Mouse (Mus musculus) testis, adult 2 months (tissue): ENCODE results near the gene Tnik. TPM values are rescaled to one million over a fixed set of nuclear protein-coding genes. Genes with fewer than 3 reads are reported as not detected.

Source experiments
- H3K27ac ChIP-seq: fragments of 200-500 bp; 2 replicates; pipeline ENCODE4 v1.5.1; 2012; ENCODE audit warnings: low read depth, low read length; ENCODE audit not compliant: control insufficient read depth, insufficient read depth
- H3K27me3 ChIP-seq: fragments of 200-500 bp; 2 replicates; pipeline ENCODE4 v1.6.1; 2012; ENCODE audit warnings: mild to moderate bottlenecking, low read length, moderate library complexity; ENCODE audit not compliant: control insufficient read depth, insufficient read depth
- H3K36me3 ChIP-seq: fragments of 200-500 bp; 2 replicates; pipeline ENCODE4 v1.6.1; 2012; ENCODE audit warnings: mild to moderate bottlenecking, low read length; ENCODE audit not compliant: control insufficient read depth, insufficient read depth
- H3K4me1 ChIP-seq: fragments of 200-500 bp; 2 replicates; pipeline ENCODE4 v1.6.1; 2012; ENCODE audit warnings: low read length; ENCODE audit not compliant: control insufficient read depth, insufficient read depth
- H3K4me3 ChIP-seq: fragments of 200-500 bp; 2 replicates; pipeline ENCODE4 v1.5.1; 2012; ENCODE audit warnings: low read depth, mild to moderate bottlenecking, low read length, moderate library complexity, mixed read lengths; ENCODE audit not compliant: control insufficient read depth
- CTCF ChIP-seq: fragments of 200-500 bp; IDR thresholded peaks from 2 replicates; pipeline ENCODE4 v1.5.1; 2012; ENCODE audit warnings: low read depth, mild to moderate bottlenecking, inconsistent platforms, low read length, moderate library complexity; ENCODE audit not compliant: control insufficient read depth, insufficient read depth, insufficient replicate concordance
- POLR2A ChIP-seq: fragments of 200-500 bp; IDR thresholded peaks from 2 replicates; pipeline ENCODE4 v1.6.1; 2012; ENCODE audit warnings: low read depth, mild to moderate bottlenecking, inconsistent platforms, low read length, moderate library complexity; ENCODE audit not compliant: control insufficient read depth
- polyA plus RNA-seq: library from polyadenylated mRNA; depleted of rRNA; stranded (reverse); fragments of >200 nt; gene quantifications from 2 replicates; pipeline ENCODE4 v1.2.3, GENCODE M21; 2012

The Tnik gene
- polyA plus RNA-seq, 1 experiment = 7.4 TPM

DNA sequence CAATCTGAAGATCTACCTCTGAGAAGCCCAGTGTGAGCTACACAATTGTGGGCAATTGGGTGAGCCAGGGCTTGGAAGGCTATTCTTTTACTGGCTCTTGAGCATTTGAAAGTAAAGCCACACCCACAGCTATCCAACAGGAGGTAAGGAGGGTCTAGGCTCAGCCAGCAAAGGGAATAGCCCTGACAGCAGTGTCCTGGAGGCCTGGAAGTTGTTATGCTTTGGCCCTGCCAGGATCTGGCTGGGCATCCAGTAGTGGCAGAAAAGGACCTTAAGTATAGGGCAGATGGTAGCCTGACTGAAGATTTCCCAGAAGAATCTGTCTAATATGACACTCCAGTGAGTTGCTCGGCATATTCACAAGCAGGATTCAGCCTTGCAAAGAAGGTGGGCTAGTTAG, 85.7 kb downstream of the Tnik start:
- Histone ChIP-seq H3K4me3 (no peak overlapping the region), H3K27ac (no peak overlapping the region), H3K27me3 (no peaks in the 10 kb centered on the region), H3K36me3 (no peaks in the 10 kb centered on the region), H3K4me1 (no peaks in the 10 kb centered on the region)
- no peak for TF ChIP-seq POLR2A
- TF ChIP-seq CTCF = no peak

DNA sequence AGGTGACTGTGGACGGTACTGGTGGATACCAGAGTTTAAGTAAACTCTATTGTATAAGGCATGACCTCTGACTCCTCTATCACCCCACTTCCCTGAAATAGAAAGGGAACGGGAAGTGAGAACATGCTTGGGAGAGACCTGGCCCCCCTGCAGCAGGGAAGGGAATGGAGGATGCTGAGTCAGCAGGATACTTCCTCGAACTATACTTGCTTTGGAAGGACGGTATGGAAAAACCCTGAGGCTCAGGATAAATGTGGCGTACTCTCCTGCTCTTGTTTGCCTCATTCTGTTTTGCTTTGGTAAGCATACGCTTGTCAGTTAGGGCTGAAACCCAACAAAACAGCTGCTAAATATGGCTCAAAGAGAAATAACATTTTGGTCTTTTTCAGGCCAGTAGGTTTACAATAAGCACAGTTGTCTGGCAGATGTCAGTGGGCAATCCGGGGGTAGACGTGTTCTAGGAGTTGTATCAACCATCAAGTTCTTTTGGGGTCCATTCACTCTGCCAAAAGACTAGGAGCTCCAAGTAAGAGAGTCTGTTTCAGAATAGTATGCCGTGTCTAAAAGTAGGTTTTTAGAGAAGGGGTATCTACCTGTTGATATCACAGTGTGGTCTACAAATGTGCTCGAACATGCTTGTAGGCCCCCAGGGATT, 87.3 kb downstream of the Tnik start:
- H3K27ac ChIP-seq = no peak overlapping the region
- no peak overlapping the region for H3K4me3 ChIP-seq
- no peaks in the 10 kb centered on the region for H3K4me1 ChIP-seq
- no peaks in the 10 kb centered on the region for H3K36me3 ChIP-seq
- H3K27me3 ChIP-seq = no peaks in the 10 kb centered on the region
- TF ChIP-seq CTCF (no peak), POLR2A (no peak)

DNA sequence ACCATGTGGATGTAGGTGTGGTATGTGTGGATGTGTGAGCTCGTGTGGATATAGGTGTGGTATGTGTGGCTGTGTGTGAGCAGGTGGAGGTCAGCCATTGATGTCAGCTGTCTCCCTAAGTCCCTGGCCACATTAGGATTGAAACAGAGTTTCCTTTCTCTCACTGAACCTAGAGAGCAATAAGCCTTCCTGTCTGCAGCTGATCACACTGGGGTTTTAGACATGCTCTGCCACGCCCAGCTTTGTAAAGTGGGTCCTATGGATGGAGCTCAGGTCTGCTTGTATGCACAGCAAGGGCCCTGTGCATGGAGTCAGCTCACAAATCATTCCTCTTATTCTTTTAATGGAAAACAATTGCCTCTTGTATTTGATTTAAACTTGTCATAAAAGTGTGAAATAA, 95.4 kb downstream of the Tnik start:
- H3K27ac ChIP-seq = no peak overlapping the region
- no peak for TF ChIP-seq CTCF
- TF ChIP-seq POLR2A = no peak

DNA sequence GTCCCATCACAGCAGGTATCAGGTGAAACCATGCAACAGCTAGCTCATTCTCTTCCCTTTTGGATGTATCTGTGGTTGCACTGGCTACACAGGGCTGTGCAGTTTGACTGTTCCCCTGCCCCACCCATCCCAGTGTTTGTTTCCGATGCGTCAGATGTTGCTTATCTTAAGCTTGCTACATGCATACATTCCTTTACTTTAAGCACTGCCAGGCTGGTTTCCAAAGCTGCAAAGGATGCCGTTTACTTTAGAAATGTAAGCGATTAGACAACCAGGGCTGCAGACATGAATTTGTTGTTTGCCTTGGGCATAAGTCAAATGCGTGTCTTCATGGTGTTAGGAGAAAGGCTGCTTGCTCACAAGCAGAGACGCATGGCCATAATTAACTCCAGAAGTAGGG, 96.1 kb downstream of the Tnik start:
- no peak for TF ChIP-seq POLR2A
- TF ChIP-seq CTCF = no peak
- Histone ChIP-seq H3K4me3 (no peak overlapping the region), H3K36me3 (no peaks in the 10 kb centered on the region), H3K27me3 (no peaks in the 10 kb centered on the region), H3K27ac (no peak overlapping the region), H3K4me1 (no peaks in the 10 kb centered on the region)

More for the DNA sequence above, 95.4 kb downstream of the Tnik start:
- Histone ChIP-seq H3K36me3 (no peaks in the 10 kb centered on the region), H3K27me3 (no peaks in the 10 kb centered on the region), H3K4me1 (no peaks in the 10 kb centered on the region), H3K4me3 (no peak overlapping the region)

DNA sequence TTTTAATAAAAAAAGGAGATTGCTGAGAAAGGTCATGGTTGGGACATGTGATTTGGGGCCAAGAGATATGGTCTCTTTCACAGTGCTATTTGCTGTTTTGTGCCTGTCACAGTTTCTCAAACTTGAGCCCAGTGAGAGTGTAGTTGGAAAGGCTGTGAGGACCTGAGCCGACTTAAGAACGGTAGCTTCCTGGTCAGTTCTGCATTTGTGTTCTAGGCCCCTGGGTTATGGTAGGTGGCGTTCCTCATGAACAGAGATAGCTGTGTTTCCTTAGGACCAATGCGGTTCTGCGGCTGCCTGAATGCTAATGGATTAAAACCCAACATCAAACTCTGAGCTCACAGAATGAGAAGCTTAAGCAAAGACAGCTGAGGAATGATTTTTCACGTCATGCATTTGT, 98.0 kb downstream of the Tnik start:
- H3K4me1 ChIP-seq = no peaks in the 10 kb centered on the region
- no peak for TF ChIP-seq CTCF
- TF ChIP-seq POLR2A = no peak
- no peaks in the 10 kb centered on the region for H3K36me3 ChIP-seq
- no peak overlapping the region for H3K27ac ChIP-seq
- H3K27me3 ChIP-seq = no peaks in the 10 kb centered on the region
- no peak overlapping the region for H3K4me3 ChIP-seq

DNA sequence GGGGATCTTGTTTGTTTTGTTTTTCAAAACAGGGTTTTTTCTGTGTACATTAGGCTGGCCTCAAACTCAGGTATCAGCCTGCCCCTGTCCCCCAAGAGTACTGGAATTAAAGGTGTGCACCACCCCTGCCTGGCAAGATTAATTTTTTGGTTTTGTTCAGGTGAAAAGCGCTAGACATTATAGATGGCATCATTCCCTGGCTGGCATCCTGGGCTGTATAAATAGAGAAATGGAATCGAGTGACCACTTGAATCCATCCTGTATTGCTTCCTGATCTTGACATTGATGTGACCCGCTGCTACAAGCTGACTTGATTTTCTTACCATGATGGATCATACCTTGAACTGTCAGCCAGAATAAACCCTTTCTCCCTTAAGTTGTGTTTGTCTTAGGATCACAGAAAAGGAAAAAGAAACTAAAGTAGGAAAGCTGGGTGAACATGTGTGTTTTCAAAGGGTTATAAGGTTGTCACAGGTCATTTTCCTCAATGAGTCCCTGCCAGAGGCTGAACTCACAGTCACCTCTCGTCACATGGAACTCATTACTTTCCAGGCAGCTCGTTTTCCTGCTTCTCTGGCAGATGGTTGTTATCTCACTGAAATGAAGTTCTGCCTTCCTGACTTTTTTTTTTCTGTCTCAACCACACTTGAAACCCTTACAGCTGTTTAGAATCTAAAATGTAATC, 100.6 kb downstream of the Tnik start:
- Histone ChIP-seq H3K36me3 (no peaks in the 10 kb centered on the region), H3K27me3 (no peaks in the 10 kb centered on the region), H3K4me1 (no peaks in the 10 kb centered on the region), H3K27ac (no peak overlapping the region), H3K4me3 (no peak overlapping the region)
- no peak for TF ChIP-seq CTCF
- no peak for TF ChIP-seq POLR2A

DNA sequence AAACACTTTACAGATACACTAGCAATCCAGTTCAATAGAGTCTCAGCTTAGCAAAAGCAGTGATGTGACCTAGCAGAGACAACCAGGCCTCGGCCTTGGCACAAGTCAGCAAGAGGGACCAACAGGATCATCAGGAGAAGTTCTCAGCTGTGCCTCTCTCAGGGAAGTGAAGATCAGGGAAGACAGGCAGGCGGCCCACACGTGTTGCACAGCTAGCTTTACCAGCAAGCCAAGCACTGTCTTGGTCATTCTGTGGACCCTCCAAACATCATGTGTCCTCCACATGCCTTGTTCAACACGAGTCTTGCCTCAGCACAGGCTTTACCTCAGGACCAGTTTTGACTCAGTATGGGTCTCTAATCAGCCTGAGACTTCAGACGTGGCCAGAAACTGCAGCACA, 105.7 kb downstream of the Tnik start:
- H3K4me1 ChIP-seq = 0 out of 2 replicates have a peak, but pooled peaks cover 3% of the 10 kb centered on the region
- no peak overlapping the region for H3K27ac ChIP-seq
- no peaks in the 10 kb centered on the region for H3K27me3 ChIP-seq
- no peaks in the 10 kb centered on the region for H3K36me3 ChIP-seq
- no peak overlapping the region for H3K4me3 ChIP-seq
- TF ChIP-seq POLR2A = no peak
- TF ChIP-seq CTCF = no peak

DNA sequence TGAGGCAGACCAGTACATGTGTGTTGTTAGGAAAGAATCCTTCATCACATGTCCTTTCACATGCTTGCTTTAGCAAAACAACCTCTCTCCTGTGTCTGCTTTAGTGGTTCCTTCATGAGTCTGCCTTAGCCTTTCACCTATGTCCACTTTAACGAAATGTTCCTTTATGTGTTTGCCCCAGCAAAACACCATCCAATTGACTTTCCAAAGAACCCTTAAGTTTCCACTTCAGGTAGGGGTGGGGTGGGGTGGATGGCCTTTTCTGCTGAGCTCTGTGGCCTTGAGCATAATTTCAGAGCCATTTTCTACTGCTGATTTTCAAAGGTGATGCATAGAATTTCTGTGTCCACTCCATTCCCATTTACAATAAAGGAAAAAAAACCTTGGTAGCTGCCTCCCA, 106.3 kb downstream of the Tnik start:
- H3K4me3 ChIP-seq = no peak overlapping the region
- no peaks in the 10 kb centered on the region for H3K36me3 ChIP-seq
- H3K27ac ChIP-seq = no peak overlapping the region
- H3K4me1 ChIP-seq = 0 out of 2 replicates have a peak, but pooled peaks cover 3% of the 10 kb centered on the region
- no peak for TF ChIP-seq POLR2A
- TF ChIP-seq CTCF = no peak
- no peaks in the 10 kb centered on the region for H3K27me3 ChIP-seq
